Mouse (Mus musculus) c-Kit-positive CD71-positive TER-119-positive erythroid progenitor cells, embryonic 14.5 days (primary cell): ENCODE results near the gene Nfil3.

Source experiments
- DNase-seq: peaks from one replicate; pipeline ENCODE4 v3.0.0-alpha.2; 2013; ENCODE audit warnings: low spot score

Nfil3 gene

GRCm38 (mm10) chr13:52930582-52930981, 50.3 kb downstream of the Nfil3 start:
- no peak for DNase-seq

- DNase-seq, result peak; percentile 88
These were observed 51.4 kb downstream of the Nfil3 start, which contains the start of gene Auh for GRCm38 (mm10) chr13:52929209-52930171. TSS of gene Auh (minus strand) at chr13:52929681.

GRCm38 (mm10) chr13:52928392-52928791, 52.5 kb downstream of the Nfil3 start:
- peak; percentile 9 for DNase-seq

GRCm38 (mm10) chr13:52924457-52924856, 56.4 kb downstream of the Nfil3 start:
- DNase-seq, result no peak

GRCm38 (mm10) chr13:52921966-52922365, 58.9 kb downstream of the Nfil3 start:
- no peak for DNase-seq

- no peak for DNase-seq
These were observed 59.6 kb downstream of the Nfil3 start for GRCm38 (mm10) chr13:52921065-52921825.

GRCm38 (mm10) chr13:52919790-52920352, 61.0 kb downstream of the Nfil3 start:
- no peak for DNase-seq

- no peak for DNase-seq
These were observed 62.5 kb downstream of the Nfil3 start for GRCm38 (mm10) chr13:52918333-52918732.
